Mouse (Mus musculus) ZHBTc4 (cell line): ENCODE data around the gene Ddrgk1.

Source experiments
- DNase-seq: peaks from one replicate; pipeline ENCODE4 v3.0.0-alpha.2; 2011; ENCODE audit warnings: low read depth, low spot score

Gene Ddrgk1

GRCm38 (mm10) chr2:130664102-130664701 lies at the start of gene Ddrgk1:
TSS of gene Ddrgk1 (minus strand) at chr2:130664659.
- peak; percentile 99 for DNase-seq

GRCm38 (mm10) chr2:130707057-130707456 lies 42.6 kb upstream of the Ddrgk1 start:
- no peak for DNase-seq

- no peak for DNase-seq
Observed at GRCm38 (mm10) chr2:130706602-130707001, 42.1 kb upstream of the Ddrgk1 start.

GRCm38 (mm10) chr2:130705178-130705577 lies 40.7 kb upstream of the Ddrgk1 start:
- DNase-seq, result peak; percentile 34

GRCm38 (mm10) chr2:130704040-130705001 lies 39.9 kb upstream of the Ddrgk1 start:
- DNase-seq, result peak; percentile 26

- no peak for DNase-seq
Observed at GRCm38 (mm10) chr2:130697821-130698266, 33.4 kb upstream of the Ddrgk1 start.

GRCm38 (mm10) chr2:130697153-130697810 lies 32.8 kb upstream of the Ddrgk1 start, which contains the start of gene Slc4a11:
TSS of gene Slc4a11 (minus strand) at chr2:130697519.
- DNase-seq, result peak; percentile 96

GRCm38 (mm10) chr2:130696700-130697152 lies 32.3 kb upstream of the Ddrgk1 start:
- DNase-seq, result peak; percentile 68

- peak; percentile 26 for DNase-seq
Observed at GRCm38 (mm10) chr2:130693563-130693962, 29.1 kb upstream of the Ddrgk1 start.

- no peak for DNase-seq
Observed at GRCm38 (mm10) chr2:130689011-130689410, 24.6 kb upstream of the Ddrgk1 start.

- DNase-seq, result peak; percentile 50
Observed at GRCm38 (mm10) chr2:130685426-130685825, 21.0 kb upstream of the Ddrgk1 start.

- no peak for DNase-seq
Observed at GRCm38 (mm10) chr2:130681531-130681930, 17.1 kb upstream of the Ddrgk1 start.

GRCm38 (mm10) chr2:130679899-130680298 lies 15.4 kb upstream of the Ddrgk1 start:
- no peak for DNase-seq

- no peak for DNase-seq
Observed at GRCm38 (mm10) chr2:130679154-130679553, 14.7 kb upstream of the Ddrgk1 start.

GRCm38 (mm10) chr2:130677211-130677610 lies 12.8 kb upstream of the Ddrgk1 start:
- DNase-seq, result no peak

- DNase-seq, result peak; percentile 97
Observed at GRCm38 (mm10) chr2:130667559-130667958, 3.1 kb upstream of the Ddrgk1 start, which contains the start of gene Itpa. TSS of gene Itpa (plus strand) at chr2:130667610.

GRCm38 (mm10) chr2:130663342-130663741 lies 1.1 kb downstream of the Ddrgk1 start:
- DNase-seq, result no peak

- no peak for DNase-seq
Observed at GRCm38 (mm10) chr2:130658530-130658929, 5.9 kb downstream of the Ddrgk1 start.

GRCm38 (mm10) chr2:130657541-130657940 lies 6.9 kb downstream of the Ddrgk1 start:
- DNase-seq, result no peak

GRCm38 (mm10) chr2:130656536-130656935 lies 7.9 kb downstream of the Ddrgk1 start:
- DNase-seq, result no peak

GRCm38 (mm10) chr2:130655660-130656339 lies 8.7 kb downstream of the Ddrgk1 start:
- DNase-seq, result no peak
